Mouse (Mus musculus) gastrocnemius, postnatal 4 days (tissue): ENCODE results near the gene Copb1. TPM values are rescaled to one million over a fixed set of nuclear protein-coding genes. Genes with fewer than 3 reads are reported as not detected.
"Not testable (repeated sequence)": the region's sequence is repeated elsewhere in the genome, so short reads cannot be mapped to it uniquely, and the experiment has no call there.

ENCODE experiments used
- DNase-seq, 2 experiments: peaks; one replicate each; pipeline ENCODE4 v3.0.0; 2021 to 2022; ENCODE audit warnings: low spot score in 2 of 2, mixed read lengths in 2 of 2
- total RNA-seq, 2 experiments: library from RNA; stranded (reverse); gene quantifications; 2 replicates each; pipeline ENCODE4 v1.2.3; 2021

Gene Copb1
- total RNA-seq, 2 experiments from 2014 or later = 69.5 to 79.5 TPM

DNA sequence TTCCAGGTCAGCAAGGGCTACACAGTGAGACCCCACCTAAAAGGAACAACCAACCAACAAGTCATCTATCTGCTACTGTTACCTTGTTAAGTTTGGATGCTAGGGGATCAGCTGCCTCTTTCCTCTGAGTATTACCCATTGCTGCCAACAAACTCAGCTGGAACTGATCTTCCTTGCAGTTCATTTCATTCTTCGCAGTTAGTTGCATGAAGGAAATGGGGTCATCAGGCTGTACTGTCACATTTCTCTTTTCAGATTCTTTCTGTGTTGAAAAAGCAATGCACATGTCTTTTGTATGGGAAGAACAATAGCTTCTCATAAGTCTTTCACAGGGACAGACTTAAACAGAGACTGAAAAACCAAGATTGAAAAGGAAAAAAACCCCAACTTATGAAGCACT, 28.0 kb downstream of the Copb1 start:
- no peak for DNase-seq

DNA sequence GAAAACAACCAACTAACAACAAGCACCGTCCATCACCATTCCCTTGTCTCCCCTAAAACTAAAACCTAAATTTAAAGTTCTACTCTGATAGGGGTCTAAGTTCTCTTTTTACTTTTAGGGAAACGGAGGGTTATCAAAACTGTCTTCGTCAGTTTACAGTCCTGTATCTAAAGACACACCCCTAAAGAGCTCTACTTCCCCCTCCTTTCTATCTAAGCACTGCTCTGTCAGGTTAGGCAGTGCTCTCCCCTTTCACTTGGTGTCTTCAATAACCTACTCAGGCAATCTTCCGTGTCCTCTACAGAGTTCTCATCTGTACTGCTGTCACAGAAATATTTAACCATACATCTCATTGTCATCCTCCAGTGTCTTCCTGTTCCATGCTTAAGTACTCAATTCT, 34.1 kb downstream of the Copb1 start:
- no peak for DNase-seq

DNA sequence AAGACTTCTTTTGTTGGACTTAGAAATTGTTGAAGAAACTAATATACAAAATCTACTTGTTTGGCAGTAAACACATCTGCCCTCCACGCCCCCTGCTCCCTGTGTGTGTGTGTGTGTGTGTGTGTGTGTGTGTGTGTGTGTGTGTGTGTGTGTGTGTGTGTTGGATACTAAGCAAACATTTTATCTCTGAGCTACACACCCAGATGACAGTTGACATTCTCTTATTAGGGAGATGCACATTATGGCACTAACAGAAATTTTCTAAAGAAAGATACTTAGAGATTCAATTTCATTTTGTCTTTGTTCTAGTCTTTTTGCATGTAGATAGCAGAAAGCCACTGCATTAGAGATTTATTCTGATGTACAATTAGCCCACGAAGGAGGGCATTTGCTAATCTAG, 37.6 kb downstream of the Copb1 start:
- no peak for DNase-seq

DNA sequence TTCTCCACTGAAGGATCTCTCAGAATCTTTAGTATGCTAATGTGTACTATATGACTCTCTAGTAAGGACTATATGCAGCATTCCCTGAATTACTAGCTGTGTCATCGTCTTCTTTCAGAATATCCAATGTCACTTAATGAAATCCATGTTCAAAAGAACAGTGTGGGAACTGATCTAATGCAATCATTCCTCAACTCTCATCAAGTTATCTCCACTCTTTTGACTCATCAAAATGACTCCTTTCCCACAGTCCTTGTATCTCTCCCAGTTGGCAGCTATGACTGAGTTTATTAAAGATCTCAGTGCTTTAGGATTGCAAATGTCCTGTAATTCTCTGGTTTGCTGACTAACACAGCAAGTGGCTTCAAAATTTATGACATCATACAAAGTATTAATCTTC, 40.1 kb downstream of the Copb1 start:
- no peak for DNase-seq

DNA sequence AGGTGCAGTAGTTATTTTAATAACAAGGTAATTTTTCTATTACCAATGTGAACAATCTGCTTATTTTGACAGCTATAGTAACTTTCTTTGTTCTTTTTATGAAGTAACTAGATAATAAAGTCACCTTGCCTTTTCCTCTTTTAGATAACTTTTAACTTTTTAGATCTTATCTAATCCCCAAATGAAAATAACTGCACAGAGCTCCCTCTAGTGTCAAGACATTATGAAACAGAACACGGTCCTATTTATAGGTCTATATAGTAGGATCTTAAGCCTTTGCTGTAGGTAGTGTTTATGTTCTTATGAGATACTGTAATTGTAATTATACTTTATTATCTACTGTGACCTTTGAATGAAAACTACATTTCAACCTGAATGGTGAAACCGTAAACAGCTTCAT, 41.0 kb downstream of the Copb1 start:
- no peak for DNase-seq

DNA sequence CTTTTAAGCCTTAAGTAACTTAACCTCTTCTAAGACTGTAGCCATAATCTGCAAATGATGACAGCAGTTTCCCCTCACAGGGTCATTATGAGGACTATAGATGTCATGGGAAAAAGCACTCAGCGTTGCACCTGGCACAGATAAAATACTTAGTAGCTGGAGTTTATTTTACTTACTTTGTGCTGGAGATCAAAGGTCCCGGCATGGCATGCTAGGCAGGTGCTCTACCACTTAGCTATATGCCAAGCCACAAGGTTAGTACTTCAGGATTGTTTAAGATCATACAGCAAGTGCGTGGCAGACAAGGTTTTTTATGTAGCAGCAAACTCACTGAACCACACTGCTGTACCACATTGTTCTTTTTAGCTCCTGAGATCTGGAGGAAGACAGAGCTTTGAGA, 43.9 kb downstream of the Copb1 start:
- no peak for DNase-seq

DNA sequence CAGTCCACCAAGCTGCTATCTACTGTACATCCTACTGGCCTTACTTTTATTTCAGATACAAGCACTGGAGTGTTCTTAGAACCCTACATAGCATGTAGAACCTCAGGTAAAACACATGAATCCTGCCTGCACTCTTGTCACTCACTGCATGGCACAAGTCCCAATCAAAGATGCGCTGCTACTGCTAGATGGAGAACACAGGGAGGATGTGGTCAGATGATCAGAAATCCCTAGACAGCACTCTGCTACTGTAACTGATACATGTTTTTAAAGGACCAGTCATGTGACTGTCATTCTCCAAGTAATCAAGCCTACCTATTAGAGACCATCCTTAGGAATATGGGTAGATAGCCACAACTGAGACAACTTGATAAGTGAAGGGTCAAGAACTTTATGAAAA, 44.7 kb downstream of the Copb1 start:
- DNase-seq = no peak

DNA sequence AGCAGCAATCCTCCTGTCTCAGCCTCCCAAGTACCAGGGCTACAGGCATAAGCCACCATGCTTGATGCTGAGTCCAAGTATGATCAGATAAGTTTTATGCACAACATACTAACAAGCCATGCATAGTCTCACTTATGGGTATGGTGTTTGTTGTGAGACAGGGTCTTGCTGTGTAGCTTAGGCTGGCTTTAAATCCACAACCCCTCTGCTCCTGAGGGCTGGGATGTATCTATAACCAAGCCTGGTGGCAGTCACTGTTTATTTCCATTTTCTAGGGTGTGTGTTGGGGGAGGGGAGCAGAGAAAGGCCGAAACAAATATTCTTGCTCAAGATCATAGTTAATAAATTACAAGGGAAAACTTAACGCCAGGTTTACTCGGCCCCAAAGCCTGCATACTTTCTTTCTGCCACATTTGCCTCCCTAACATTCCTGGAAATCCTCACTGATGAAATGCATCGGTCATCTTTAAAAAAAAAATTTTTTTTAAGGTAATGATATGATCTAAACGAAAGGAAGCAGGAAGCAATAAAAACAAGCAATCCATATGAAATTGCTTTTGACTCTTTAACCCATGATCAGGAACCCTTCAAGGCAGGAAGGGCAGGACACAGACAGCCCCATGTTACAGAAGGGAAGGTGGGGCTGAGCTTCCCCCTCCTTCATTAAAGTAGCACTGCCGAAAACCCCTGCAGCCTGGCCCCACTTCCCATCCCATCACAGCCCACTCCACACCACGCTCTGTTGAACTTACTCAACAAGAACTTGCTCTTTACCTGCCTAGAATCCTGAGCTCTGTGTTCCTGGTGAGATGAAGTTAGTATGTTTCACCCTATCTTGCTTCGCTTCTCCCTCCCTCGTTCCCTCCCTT, 50.8 kb downstream of the Copb1 start:
- no peak for DNase-seq

DNA sequence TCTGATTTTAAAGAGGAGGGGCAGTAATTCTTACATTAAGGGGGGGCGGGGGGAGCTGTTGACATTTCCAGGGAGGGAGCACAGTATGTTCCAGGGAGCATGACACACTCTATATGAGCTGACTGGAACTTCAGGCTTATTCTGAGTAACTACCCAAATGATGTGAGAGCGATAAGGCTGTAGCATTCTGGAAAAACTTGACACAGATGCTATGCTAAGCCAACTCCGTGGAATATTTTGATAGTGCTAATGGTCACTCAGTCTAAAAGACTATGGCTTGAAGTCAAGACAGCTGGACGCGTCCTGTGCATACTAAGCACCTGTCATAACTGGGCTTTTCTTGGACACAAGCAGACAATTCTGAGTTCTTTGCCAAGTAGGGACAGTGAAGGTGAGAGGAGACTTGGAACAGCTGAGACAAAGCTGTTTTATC, 51.5 kb downstream of the Copb1 start:
- DNase-seq = no peak

DNA sequence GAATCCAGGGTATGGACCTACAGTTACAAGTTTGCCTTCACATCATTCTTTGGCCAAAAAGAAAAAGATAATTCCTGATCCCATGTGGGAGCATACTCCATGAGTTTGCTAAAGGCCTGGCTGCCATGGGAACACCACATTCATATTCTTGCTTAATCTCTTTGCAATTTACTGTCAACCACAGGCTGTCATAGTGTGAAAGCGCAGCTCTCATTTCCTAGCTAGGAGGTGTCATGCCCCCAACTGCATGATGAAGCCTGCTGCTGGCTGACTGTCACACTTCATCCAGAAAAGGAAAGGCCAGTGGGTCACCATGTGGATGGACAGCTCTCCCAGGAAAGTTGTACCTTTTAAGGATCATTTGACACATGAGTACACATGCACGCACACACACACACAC, 53.9 kb downstream of the Copb1 start:
- no peak for DNase-seq

DNA sequence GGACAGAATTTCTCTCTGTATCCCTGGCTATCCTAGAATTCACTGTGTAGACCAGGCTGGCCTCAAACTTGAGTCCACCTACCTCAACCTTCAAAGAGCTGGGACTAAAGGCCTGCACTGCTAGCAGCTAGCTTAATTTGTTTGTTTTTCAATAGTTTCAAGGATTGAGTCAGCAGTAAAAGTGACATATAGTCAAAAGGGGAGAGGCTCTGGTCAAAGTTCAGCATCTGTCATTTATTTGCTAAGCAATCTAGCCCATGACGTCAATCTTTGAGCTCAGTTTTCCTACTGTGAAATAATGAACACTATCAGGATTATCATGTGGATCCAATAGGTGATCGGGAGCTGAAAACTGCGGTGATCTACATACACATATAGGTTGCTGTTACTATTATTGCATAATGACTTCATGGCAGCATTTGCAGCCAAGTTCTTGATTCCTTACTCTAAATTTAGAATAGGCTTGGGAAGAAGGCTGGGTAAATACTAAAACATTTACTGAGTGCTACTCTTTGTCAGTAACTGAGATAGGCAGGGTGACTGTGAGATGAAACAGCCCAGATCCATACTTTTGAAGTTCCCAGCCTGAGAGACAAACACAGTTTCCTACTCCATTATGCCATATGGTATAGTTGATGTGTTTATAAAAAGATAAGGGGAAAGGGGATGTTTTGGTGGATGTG, 54.9 kb downstream of the Copb1 start:
- DNase-seq = no peak

DNA sequence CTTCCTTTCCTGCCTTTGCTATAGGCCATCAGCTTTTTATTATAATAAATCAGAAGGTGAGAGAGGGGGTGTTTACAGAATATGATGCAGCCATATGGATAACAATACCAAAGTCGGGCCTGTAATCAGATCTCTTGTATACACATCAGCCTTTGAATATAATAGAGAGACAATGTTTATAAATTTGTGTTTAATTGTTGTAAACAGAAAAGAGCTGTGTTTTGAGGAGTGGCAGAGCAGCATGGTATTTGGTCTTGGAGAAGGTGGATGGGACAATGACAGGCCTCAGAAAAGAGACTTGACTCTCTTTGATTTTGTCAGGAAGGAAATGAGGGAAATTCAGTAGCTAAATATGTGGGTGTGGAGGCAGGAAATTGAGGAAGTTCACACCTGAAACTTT, 56.3 kb downstream of the Copb1 start:
- no peak for DNase-seq

DNA sequence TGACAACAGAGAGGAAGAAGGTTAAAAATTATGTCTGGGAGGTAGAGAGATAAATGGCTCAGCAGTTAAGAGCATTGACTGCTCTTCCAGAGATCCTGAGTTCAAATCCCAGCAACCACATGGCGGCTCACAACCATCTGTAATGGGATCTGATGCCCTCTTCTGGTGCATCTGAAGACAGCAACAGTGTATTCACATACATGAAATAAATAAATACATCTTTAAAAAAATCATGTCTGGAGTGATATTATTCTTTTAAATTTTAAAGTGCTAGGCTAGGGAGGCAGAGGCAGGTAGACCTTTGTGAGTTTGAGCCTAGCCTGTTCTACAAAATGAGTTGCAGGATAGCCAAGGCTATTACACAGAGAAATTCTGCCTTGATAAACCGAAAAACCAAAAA, 57.9 kb downstream of the Copb1 start:
- DNase-seq = not testable (repeated sequence)

DNA sequence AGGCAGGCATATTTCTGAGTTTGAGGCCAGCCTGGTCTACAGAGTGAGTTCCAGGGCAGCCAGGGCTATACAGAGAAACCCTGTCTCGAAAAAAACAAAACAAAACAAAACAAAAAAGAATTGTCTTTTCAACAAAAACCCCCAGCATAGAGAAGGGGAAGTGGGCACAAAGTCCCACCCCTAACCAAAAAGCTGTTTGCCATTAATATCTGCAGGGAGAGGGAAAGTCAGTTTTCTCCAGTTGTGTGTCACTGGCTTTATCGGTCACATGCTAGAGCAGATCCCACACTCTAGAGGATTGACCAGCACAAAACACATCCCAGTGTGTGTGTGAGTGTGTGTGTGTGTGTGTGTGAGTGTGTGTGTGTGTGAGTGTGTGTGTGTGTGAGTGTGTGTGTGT, 59.7 kb downstream of the Copb1 start:
- not testable (repeated sequence) for DNase-seq

DNA sequence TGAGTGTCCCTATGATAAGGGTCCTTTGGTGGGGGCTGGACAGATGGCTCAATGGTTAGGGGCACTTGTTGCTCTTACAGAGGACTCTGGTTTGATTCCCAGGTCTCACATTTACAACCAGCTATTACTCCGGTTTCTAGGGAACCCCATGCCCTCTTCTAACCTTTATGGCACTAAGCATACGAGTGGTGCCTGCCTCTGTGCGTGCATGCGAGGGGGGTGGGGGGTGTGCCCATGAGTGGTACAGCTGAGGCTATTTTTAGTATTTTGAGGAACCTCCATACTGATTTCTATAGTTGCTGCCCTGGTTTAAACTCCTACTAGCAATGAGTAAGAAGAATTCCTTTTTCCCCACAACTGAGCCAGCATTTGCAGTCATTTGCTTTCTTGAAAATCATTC, 60.3 kb downstream of the Copb1 start:
- no peak for DNase-seq

DNA sequence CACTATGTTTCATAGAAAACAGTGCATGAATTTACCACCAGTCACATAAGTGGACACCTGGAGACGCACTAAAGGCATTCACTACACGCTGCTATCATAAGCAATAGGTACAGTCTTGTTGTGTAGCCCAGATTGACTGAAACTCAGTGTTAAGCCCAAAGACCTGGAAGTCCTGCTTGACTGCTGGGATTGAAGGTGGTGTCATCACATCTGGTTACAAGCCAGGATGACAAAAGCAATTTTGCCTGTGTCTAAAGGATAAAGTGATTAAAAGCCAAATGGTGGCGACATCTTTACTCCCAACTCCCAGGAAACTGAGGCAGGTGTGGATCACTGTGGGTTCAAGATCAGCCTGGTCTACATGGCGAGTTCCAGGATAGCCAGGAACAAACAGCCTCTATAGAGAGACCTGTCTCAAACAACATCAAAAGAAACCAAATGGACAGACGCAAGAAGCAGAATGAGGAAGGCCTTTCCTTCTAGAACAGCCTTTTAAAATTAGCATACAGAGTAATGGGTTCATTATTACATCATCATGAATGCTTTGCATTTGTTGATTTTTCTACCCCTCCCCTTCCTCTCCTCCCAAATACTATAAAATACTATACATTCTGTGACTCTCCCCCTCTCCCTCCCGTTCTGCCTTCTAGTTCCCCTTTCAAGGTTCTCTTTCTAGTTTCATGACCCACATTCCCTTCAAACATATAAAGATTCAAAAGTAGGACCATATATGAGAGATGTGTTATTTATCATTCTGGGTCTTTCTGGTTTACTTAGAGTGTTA, 61.0 kb downstream of the Copb1 start:
- DNase-seq = no peak

DNA sequence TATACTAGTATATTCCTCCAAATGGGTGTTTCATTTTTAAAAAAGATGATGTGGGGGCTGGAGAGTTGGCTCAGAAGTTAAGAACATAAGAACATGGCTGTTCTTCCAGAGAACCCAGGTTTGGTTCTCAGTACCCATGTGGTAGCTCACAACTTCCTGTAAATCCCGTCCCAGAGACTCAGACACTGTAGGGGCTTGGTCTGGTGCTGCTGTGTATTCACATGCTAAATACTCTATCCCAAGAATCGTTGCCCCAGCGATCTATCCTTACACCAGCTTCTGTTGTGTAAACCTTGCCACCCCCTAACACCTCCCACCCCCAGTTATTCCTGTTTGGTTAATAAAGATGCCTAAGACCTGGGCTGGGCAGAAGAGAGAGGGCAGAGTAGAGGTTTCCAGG, 61.9 kb downstream of the Copb1 start:
- no peak for DNase-seq

DNA sequence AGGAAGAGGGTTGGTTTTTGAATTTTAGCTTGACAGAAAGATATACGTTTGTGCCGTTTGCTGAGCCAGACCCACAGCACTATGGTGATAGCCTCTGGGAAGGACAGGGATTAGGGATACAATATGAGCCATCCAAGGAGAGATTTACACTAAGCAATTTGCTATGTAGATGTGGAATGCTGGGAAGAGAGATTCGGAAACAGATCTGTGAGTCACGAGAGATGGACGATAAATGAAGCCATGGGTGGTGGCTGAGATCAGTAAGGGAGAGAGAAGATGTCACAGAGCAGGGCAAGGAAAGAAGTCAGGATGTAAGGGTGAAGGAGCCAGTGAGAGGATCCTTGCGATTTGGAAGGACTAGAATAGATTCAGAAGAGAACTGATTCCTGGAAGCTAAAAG, 71.1 kb downstream of the Copb1 start:
- DNase-seq = no peak

DNA sequence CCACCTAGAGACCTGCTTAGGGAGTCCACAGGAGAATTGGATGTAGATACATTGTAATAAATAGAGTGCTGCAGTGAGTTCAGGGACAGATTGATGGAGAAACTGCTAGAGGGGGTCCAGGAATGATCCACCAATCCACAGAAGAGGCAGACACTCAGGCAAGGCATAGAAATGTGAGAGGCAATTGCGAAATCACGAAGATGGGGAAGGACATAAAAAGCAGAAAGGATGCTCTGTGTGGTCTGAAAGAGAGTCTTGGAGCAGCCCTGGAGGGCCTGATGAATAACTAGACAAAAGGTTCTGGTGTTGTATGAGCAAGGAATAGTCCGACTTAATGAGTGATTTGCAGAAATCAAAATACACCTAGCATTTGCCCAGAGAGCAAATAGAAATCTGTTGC, 71.8 kb downstream of the Copb1 start:
- no peak for DNase-seq

DNA sequence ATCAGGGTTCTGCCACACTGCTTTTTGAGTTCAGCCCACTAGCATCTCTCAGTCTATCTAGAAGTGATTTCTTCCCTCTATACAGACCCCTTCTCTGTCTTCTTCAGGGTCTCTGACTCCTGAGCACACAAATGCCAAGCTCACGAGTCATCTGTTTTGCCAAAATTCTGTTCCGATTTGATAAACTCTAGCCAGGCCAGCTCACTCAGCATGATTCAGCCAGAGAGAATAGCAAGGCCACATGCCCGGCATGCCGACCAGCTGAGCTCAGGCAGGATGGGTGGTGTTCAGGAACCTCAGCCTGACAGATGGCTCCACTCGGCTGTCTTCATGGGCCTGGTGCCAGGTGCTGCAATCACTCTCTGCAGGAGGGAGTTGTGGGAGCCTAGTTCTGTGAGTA, 73.1 kb downstream of the Copb1 start:
- peak; percentile 72 to 88 for DNase-seq

DNA sequence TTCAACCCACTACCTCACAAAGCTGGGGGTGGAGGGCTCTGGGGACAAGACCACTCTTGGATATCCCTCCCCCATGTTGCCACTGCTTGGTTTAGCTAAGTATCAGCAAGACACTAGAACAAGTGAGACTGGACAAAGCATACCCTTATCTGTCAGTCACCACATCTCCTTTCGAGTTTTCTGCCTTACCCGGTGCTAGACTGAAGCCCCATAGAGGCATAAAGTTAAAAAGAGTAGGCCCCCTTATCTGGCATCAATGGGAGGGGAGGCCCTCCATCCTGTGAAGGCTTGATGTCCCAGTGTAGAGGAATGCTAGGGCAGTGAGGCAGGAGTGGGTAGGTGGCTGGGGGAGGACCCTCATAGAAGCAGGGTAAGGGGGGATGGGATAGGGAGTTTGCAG, 77.9 kb downstream of the Copb1 start:
- DNase-seq = no peak
